Mouse (Mus musculus) fat pad, adult 2 months (tissue): ENCODE data around the gene Gjd3.

Source experiments
- DNase-seq: peaks from one replicate; pipeline ENCODE4 v3.0.0-alpha.2; 2011; ENCODE audit warnings: low read depth, low spot score; ENCODE audit errors: extremely low read depth

Gjd3 gene

DNA sequence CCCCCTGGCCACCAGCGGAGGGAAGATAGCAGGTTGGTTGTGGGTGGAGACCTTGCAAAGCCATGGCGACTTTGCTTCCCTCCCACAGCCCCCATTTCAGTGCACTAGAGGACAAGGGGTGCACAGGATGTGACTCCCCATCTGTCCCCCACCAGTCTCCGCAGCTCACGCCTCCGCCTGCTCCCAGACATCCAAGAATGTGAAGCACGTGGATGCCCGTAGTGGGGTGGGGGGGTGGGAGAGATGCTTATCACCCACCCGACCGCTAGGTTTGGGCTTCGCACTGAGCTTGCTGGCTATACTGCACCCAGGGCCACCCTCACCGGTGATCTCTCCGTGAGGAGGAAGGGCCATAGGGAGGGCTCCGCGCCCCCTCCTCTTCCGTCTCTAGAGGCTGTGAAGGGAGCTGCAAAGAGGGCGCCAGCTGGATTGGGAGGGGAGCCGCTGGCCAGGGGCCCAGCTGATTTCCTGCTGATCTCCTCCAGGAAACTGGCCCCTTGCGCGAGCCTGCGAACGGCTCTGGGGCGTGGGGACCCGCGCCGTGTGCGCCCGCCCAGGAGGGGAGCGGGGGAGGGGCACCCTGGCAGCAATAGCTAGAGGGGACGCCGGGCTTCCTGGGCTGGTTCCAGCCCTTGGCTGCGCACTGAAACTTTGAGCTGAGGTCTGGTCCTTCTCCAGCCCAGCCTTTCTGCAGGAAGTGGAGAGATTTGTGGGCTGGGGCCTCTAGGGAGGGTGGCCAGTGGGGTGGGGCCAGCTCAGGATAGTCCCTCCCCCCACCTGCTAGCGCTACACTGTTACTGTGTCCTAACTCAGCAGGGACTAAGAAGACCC, 19.4 kb downstream of the Gjd3 start:
- DNase-seq, result no peak

DNA sequence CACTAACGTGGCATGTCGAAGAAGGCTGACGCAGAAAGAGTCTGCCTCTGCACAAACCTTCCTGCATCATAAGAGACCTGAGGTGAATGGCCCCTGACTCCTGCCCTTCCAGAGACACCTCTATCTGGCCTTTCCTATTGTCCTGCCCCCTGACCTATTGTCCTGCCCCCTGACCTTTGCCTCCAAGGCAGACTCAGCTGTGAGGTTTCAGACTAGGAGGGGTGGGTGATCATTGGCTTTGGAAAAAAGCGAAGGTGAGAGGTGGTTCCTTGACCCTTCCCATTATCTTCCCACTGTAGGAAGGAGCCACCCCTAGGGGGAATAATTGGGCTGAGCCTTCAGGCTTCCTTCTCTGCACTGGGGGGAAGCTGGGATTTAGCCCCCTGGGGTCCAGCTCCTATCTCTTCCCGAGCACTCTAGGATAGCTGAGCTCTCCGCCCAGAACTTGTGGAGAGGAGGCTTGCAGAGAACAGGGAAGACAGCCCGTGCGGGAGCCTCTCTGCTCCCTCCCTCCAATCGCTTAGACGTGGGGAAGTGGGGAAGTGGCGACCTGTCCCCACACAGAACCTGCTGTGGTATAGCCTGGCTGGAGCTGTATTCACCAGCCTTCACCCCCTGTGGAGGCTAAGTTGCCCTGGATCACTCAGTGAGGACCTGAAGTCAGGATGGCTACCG, 20.3 kb downstream of the Gjd3 start:
- no peak for DNase-seq

DNA sequence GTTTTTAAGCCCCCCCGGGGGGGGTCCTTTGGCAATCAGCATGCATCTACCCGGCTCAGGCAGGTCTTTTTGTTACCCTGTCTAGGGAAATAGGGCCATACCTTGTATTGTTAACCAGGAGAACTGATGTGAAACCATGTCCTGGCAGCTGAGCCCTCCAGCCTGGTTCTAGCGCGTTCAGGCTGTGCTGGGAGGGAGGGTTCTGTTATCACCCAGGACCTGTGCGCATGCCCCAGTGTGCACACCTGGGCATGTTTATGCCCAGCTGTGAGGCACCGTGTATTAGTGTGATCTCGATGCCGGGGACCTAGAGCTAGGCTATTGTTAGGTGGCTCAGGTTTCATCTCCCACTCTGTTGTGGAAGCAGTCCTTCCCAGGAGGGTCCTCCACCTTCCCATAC, 21.1 kb downstream of the Gjd3 start:
- no peak for DNase-seq

- no peak for DNase-seq
Measured at GRCm38 (mm10) chr11:98961051-98961592, 21.7 kb downstream of the Gjd3 start.

DNA sequence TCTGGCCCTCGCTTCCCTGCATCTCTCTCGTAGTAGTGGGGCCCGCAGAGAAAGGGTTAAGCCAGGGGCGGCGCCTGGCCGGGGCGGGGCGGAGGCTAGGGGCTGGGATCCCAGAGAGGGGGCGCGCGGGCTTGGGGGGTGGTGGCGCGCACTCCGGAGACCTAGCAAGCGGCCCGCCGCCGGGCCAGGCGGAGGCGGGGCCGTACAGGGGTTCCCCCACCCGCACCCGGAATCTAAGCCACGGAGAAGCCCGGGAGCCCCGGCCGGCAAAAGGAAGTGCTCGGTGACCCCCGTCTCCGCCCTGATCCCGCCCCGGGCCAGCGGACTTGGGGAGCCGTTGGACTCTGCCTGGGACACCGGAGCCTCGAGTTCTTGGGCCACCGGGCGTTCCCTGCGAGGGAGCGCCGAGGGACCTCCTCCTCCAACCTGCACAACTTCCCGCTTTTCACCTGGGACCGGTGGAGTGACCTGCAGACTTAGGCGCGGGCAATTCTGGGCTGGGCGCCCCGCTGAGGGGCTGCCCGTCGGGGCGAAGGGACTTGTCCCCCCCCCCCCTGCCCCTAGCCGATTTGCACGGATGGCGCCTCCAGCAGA, 22.4 kb downstream of the Gjd3 start:
- no peak for DNase-seq

- no peak for DNase-seq
Measured at GRCm38 (mm10) chr11:98959437-98960312, 23.1 kb downstream of the Gjd3 start.

DNA sequence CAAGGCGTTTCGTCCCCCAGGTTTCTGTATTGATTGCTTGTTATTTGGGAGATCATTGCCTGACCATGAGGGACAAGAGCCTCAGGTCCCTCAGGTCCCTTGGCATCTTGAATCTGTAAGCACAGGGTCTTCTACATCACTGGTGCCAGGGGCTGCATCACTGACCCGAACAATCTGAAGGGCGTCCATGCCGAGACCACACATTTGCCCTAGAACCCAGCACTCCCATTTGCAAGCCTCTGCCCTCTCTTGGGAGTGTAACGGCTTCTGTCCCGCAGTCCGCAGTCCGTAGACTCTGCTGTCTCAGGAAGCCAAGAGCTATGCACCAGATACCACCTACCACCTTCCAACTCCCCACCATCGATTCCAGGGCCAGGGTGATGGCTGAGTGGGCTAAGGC, 26.5 kb downstream of the Gjd3 start:
- no peak for DNase-seq

GRCm38 (mm10) chr11:98955707-98956235, 27.0 kb downstream of the Gjd3 start:
- no peak for DNase-seq

GRCm38 (mm10) chr11:98954801-98955706, 27.8 kb downstream of the Gjd3 start:
- DNase-seq, result no peak

DNA sequence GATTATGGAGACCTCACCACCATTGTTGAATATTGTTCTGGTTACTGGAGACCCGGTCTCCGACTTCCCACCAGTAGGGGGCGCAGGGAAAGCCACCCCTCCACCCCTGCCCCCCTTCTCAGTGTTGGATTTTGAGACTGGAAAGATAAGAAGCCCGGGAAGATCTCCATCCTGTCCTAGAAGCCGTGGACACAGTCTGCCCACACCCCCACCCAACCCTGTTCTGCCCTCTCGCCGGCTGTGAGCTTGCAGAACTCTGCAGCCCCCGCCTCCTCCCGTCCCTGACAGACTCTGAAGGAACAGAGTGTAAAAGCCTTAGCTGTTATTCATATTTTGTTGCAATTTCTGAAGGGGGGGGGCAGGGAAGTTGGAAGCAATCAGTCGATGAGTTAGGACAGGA, 28.4 kb downstream of the Gjd3 start:
- no peak for DNase-seq

GRCm38 (mm10) chr11:98953835-98954320, 28.9 kb downstream of the Gjd3 start:
- no peak for DNase-seq

- no peak for DNase-seq
Measured at GRCm38 (mm10) chr11:98953361-98953760, 29.5 kb downstream of the Gjd3 start.

DNA sequence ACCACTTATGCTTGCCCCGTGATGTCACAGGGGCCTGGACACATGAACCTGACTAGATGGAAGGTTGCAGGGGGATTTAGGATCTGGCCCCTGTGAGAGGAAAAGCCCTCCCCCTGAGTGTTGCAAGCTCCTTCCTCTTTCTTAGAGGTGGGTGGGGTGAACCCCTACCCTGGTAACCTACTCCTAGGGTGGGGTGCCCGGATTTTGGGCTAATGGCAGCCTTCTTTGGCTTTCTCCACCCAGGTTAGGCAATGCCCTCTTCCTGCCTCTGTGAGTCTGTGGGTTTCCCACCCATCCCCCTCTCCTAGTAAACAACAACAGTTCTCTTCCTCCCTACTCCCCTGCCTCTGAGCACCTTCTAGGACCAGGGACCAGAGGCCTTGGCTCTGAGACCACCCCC, 30.1 kb downstream of the Gjd3 start:
- no peak for DNase-seq

DNA sequence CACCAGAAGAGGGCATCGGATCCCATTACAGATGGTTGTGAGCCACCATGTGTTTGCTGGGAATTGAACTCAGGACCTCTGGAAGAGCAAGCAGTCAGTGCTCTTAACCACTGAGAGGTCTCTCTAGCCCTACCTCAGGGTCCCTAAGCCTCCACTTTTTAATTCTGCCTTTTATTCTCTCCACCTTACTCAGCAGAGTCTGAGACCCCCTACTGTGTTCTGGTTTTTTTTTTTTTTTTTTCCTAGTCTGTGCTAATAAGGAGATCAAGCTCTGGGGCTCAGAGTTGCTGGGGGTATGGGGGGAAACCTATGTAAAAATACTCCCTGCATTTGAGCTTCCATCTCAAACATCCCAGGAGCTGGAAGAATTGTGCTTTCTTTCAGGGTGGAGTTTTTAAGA, 30.7 kb downstream of the Gjd3 start:
- no peak for DNase-seq

GRCm38 (mm10) chr11:98951026-98951906, 31.6 kb downstream of the Gjd3 start:
- no peak for DNase-seq

GRCm38 (mm10) chr11:98950484-98950883, 32.3 kb downstream of the Gjd3 start:
- no peak for DNase-seq

DNA sequence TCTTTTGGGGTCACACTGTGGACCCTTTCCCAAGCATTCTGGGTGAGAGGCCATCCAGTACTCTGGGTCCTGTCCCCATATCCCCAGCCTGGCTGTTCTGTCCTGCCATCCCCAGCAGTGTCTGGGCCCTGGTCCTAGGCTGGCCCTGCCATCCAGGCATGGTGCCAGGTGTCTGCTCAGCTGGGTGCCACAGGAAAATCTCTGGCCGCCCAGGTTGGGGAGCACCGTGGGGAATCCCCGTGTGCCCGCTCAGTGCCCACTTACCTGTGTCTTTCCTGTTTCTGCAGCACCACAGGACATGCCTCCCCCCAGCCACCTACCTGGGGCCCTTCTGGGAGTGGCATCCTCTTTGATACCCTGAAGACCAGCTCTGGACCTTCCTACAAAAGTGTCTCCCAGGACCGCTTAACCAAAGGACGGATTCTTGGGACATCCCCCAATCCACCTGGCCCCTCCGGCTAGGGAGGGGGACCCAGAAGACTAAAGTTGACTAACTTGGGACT, 32.8 kb downstream of the Gjd3 start:
- DNase-seq, result no peak

DNA sequence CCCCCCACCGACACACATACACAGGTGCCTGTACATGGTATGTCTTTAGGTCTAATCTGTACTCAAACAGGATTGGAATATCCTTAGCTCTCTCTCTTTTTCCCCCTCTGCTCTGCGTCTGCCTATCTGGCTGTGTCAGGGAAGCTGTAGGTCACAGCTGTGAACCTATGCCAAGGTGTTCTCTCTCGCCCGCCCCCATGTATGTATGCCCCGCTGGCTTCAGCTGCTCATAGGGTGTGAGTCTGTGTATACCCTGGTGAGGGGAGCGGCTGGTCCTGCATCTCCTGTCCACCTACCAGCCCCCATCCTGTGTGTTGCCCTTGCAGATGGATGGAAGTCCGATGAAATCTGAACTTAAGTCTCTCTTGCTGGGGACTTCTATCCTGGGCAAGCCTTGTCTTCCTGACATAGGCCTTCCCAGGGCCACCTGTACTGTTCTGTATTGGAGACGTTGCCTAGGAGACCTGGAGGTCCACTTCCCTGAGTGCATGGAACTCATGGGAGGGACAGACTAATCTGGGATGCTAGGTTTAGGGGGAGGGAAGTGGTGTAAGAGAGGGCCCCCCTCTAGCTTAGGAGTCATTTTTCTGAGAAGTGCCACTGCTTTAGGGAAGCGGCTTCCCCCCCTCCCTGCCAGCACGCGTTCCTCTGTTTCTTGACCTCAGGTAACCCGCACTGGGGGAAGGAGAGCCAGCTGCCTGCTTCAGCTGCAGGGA, 33.4 kb downstream of the Gjd3 start:
- no peak for DNase-seq
